Mouse (Mus musculus): Measurements from ENCODE around the gene Nkain4.
A peak's percentile ranks its signal among the peaks of the same experiment; 100 is the strongest.

Nkain4 gene

DNA sequence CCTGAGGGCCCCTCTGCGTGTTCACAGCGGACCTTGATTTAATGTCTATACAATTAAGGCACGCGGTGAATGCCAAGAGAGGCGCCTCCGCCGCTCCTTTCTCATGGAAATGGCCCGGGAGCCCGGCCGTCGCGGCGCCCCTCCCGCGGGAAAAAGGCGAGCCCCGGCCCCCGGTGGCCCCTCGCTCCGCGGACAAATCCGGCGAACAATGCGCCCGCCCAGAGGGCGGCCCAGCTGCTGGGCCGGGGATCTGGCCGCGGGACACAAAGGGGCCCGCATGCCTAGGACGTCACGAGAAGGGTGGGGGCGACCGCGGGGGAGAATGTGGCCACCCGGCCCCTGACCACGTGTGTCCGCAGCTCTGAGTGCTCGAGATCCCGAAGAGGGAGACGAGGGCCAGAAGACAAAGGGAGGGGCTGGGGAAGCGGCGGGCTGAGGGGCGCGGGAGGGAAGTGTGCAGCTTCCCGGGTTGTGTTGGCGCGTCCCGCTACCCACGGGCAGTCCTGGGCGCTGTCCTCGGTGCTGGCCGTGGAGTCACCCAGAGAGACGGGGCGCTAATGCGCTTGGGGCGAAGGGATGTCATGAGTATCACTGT is 60.4 kb downstream of the Nkain4 start:
- DNase-seq (ENCODE audit: low spot score in 2 of 2) = peak in 1 of 2 experiments; percentile 63

DNA sequence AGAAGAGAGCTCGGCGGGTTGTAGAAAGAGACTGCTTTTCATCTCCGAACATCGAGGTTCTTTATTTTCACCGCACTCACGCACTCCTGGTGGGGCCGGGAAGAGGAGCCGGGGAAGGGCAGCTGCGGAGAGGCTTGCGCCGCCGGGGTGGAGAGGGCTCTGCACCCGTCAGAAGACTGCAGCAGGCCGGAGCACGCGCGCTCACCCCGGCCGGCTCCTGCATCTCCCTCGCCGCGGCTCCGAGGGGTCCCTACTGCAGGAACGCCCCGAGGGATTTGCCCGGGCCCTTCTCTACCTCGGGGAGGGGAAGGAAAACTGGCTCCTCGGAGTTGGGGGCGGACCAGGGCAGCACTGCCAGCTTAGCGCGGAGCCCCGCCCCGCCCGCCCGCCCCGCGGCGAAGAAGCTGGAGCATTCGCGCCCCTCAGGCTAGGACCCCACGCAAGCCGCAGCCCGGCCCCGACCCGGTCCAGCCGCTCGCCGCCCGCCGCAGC is 60.9 kb downstream of the Nkain4 start:
- DNase-seq (ENCODE audit: low spot score in 2 of 2) = no peak

DNA sequence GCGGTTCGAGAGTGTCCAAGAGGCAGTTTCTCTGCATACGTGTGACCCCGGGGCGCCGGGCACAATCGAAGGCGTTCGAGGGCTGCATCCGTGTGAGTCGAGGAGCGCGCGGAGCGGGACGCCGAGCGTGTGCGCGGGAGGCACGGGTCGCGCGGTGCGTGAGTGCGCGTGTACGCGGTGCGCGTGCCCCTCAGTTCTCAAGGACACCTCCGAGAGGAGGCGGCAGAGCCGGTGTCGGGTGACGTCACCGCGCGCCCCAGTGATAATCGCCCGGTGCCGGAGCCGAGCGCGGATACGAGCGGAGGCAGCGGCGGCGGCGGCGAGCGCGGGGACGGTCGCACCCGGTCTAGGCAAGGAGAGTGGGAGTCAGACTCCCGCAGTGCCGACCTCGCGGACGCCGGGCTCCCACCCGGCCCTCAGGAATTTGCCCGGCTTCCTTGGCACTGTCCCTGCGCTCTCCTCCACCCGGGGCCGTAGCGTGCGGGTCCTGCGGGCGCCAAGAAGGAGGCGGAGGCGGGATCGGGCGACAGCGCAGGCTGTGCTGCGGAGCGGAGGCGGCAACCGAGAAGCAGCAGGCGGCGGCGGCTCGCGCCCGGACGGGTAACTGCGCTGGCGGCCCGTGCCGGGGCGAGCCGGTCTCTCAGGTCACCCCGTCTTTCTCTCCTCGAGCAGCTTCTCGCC is 61.5 kb downstream of the Nkain4 start:
- DNase-seq (ENCODE audit: low spot score in 2 of 2) = peak in 1 of 2 experiments; percentile 20

DNA sequence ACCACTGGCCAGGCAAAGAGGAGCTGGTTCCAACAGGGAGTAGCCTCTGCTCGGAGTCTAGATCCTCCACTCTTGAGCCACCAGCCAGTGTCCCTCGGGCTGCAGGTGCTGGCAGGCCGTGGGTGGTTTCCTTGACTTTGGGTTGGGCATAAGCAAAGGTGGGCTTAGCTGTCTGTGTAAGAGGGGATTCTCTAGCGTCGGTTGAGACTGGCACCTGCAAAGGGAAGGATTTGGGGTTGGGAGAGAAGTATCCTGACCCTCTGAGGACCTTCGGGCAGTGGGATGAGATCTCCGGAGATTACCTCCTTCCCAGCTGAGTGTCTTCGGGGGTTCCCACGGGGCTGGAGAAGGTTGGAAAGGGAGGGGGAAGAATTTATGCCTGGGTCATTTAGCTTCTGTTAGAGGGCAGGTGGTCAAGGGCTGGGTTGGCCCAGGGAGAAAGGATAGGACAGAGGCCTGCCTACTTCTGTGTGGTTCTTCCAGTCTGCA is 62.6 kb downstream of the Nkain4 start:
- no peak for DNase-seq (ENCODE audit: low spot score in 2 of 2)

DNA sequence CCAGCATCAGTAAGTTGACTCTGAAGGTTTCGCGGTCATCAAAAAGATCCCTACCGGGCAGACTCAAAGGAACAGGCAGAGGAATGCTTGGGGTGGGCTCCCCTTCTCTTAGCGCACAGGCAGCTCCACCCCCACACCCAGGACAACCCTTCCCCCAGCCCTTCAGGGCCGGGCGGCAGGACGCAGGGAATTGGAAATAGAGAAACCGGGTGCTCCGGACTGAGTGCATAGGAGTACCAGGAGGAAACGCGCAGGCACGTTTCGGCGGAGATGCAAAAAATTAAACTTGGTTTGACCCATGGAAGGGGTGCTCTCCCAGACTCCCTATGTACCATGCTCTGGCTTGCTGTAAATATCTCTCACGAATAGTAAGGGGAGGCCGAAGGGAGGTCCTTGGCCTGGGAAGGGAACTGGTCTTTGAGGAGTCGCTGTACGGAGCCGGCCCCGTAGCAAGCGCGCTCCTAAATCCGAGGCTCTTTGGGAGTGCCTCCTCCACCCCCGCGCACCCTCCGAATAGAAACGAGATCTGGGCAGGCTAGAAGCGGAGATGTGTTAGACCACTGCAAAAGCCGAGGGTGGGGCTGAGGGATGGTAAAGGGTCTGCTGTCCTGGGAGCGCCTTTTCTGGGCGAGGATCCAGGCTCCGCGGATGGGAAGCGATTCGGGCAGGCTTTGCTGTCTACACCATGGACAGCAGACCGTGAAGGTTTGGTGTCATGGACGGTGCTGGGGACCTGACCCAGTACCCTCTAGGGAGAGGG is 63.2 kb downstream of the Nkain4 start:
- no peak for DNase-seq (ENCODE audit: low spot score in 2 of 2)

DNA sequence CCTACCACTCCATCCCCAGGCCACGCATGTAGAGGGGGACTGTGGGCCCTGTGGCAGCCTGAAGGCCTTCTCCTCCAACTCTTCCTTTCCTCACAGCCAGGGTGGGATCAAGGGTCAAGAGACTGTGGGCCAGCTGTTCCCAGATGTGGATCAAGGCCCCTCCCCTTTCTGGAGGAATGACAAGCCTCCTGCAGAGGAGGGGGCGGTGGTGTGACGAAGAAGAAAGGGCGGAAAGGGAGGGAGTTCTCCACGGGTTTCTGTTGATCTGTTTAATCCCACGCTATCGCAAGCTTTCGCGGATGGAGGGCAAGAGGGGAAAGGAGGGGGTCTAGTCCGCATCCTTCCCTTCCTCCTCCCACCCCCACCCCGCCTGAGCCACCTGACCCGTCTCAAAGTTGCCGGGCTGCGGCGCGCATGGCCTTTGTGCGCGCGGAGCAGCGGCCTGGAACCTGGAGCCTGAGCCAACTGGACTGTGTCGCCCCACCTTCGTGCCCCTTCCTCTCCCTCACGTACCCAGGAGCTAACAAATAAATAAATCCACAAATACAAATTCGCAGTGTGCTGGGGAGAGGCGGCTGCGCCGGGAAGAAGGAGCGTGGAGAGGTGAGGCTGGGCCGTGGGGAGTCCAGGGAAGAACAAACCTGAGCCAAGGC is 64.0 kb downstream of the Nkain4 start:
- DNase-seq (ENCODE audit: low spot score in 2 of 2) = no peak

DNA sequence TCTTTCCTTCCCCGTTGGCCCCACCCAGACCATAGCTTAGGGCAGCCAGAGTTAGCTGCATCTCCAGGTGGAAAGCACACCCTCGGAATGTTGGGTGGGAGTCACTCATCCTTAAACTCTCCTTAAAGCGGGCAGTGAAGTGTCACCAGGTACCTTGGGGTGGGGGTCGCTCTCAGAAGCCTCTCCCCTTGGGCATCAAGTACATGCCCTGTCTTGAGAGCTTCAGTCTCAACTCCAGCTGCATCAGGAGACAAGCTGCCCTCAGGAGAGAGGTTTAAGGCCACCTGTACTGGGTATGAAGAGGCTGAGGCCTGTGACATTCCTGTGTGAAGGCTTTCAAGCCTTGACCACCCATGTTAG is 64.6 kb downstream of the Nkain4 start:
- no peak for DNase-seq (ENCODE audit: low spot score in 2 of 2)

DNA sequence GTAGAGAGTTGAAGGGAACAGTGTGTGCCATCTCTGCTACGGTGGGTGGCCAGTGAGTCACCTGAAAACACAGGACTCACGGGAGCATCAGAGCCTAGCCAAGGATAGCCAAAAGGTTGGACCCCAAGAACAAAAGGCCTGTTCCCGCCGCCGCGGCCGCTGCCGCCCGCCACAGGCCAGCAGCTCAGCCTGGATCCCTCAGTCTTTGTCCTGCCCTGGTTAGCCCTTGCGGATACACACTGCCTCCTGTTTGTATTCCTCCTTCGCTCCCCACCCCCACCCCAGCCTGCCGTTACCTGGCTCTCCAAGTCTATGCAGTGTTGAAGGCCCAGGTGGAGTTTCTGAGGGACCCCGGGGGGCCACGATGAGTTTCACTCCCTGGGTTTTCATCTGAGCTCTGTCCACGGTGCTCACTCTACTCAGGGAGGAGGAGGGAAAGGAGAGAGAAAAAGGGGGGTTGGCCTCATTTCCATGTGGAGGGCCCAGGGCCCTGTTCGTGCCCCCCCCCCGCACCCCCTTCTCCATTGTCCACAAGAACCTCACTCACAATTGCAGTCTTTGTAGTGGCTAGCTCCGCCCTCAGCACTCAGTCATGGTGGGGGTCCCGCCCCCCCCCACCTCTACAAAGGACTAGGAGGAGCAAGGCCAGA is 65.1 kb downstream of the Nkain4 start:
- DNase-seq (ENCODE audit: low spot score in 2 of 2) = no peak

DNA sequence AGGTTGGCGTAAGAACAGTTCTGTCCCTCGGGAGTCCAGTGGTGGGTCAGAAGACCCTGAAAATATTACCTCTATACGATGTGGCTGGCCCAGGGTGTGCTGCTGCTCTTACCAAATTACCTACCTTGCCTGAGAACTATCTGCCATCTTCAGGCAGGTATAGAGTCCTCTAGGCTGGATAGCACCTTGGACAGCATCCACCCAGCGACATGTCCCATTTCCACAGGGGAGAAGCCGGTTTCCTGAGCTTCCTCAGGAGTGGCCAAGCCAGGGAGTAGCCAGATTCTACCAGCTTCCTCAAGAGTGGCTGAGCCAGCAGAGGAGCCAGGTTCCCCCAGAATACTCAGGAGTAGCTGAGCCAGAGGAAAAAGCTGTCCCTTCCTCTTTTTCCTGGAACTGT is 69.2 kb downstream of the Nkain4 start:
- DNase-seq (ENCODE audit: low spot score in 2 of 2) = no peak
